Mouse (Mus musculus): Measurements from ENCODE around the gene Ufsp2. TPM values are rescaled to one million over a fixed set of nuclear protein-coding genes. Genes with fewer than 3 reads are reported as not detected.

The Ufsp2 gene
- polyA plus RNA-seq, 1 experiment from 2014 or later: 59.1 TPM

DNA sequence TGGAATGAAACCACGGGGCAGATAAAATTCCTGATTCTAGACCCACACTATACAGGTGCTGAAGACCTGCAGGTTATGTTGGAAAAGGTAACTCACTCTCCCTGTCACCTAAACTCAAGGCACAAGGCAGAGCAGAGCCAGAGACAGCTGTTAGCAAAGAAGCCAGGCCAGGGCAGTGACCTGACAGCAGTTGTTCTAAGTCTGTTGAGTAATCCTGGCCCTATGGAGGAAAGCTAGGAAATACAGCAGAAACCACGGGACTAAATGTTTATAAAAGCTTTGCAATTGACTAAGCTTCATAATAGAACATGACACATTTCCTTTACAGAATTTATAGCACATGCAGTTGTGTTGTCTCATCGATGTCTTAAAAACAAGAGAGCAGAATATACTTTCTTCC is 20.2 kb downstream of the Ufsp2 start:
- no peak for ATAC-seq (ENCODE audit: low FRiP score)
- no peaks in the 10 kb centered on the region for H3K27me3 ChIP-seq
- peaks cover 9% of the 10 kb centered on the region for H3K4me1 ChIP-seq
- no peak overlapping the region for H3K4me3 ChIP-seq
- WGBS: 95% methylated on average over 3 of the region's 3 CpGs
- H3K27ac ChIP-seq: no peak overlapping the region
- H3K9me3 ChIP-seq (replicated peaks): no peaks in the 10 kb centered on the region
- no peak overlapping the region for H3K4me2 ChIP-seq (replicated peaks)
- H3K9ac ChIP-seq: no peak overlapping the region
- peaks cover 20% of the 10 kb centered on the region for H3K36me3 ChIP-seq

DNA sequence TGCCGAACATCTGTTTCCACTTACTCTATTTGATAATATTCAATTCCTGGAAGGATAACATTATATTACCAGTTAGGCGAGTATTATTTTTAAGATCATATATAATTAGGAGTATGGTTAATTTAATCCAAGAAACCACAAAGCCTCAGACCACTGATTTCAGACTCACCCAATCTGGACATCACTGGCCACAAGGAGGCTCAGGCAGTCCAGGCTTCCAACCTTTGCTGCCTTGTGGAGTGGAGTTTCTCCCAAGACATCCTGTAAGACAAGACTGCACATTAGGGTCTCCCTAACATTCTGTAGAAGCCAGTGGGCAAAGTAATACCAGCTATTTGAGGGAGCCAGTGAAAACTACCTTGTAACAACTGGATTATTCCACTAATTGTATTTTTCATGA is 22.9 kb downstream of the Ufsp2 start:
- ATAC-seq (ENCODE audit: low FRiP score): no peak
- no peaks in the 10 kb centered on the region for H3K9me3 ChIP-seq (replicated peaks)
- peaks cover 15% of the 10 kb centered on the region for H3K36me3 ChIP-seq
- WGBS: 88% methylated on average over 2 of the region's 2 CpGs
- H3K4me1 ChIP-seq: peaks cover 10% of the 10 kb centered on the region
- H3K27ac ChIP-seq: no peak overlapping the region
- H3K4me3 ChIP-seq: no peak overlapping the region
- no peak overlapping the region for H3K4me2 ChIP-seq (replicated peaks)
- H3K9ac ChIP-seq: no peak overlapping the region
- H3K27me3 ChIP-seq: no peaks in the 10 kb centered on the region

DNA sequence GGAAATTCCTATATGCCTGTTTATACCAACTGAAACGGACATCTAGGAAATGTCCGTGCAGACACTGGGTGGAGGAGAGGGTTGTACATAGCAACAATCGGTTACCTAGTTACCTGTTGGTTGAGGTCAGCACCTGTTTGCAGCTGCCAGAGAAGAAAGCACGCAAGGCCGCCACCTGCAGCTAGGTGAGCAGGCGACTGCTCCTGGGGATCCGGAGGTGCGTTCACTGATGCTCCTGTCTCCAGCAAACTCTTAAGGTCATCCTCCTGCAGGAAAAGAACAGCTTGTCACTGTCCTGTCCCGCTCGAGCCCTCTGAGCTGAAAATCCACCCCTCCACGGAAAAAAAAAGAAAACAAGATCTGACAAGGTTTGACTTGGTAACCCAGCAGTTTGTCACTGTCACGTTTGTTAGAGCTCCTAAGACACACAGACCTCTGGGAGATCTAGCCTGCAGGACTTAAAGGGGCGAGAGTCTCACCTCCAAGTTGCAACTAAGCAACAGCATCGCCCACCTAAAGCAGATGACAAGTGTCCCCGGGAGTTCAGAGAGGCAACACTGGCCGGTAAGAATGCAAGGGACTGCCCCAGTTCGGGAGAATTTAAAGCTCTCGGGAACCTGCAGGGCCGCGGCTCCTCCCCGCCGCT is 23.9 kb downstream of the Ufsp2 start, which contains the start of gene Lrp2bp:
Gene Lrp2bp (plus strand): TSS at position 166 of the 646 bp plus-strand sequence.
- 3% methylated on average over 22 of the region's 22 CpGs for WGBS
- H3K4me1 ChIP-seq: peaks cover 10% of the 10 kb centered on the region
- peak within 1 kb of the TSS; percentile 79 for H3K9ac ChIP-seq
- H3K27ac ChIP-seq: peak within 1 kb of the TSS; percentile 99
- H3K4me3 ChIP-seq: peak within 1 kb of the TSS; percentile 51
- no peak; the same call in 1 of the 2 replicates for ATAC-seq (ENCODE audit: low FRiP score)
- peak within 1 kb of the TSS; percentile 82 for H3K4me2 ChIP-seq (replicated peaks)
- H3K9me3 ChIP-seq (replicated peaks): no peaks in the 10 kb centered on the region
- peaks cover 11% of the 10 kb centered on the region for H3K36me3 ChIP-seq
- no peaks in the 10 kb centered on the region for H3K27me3 ChIP-seq

DNA sequence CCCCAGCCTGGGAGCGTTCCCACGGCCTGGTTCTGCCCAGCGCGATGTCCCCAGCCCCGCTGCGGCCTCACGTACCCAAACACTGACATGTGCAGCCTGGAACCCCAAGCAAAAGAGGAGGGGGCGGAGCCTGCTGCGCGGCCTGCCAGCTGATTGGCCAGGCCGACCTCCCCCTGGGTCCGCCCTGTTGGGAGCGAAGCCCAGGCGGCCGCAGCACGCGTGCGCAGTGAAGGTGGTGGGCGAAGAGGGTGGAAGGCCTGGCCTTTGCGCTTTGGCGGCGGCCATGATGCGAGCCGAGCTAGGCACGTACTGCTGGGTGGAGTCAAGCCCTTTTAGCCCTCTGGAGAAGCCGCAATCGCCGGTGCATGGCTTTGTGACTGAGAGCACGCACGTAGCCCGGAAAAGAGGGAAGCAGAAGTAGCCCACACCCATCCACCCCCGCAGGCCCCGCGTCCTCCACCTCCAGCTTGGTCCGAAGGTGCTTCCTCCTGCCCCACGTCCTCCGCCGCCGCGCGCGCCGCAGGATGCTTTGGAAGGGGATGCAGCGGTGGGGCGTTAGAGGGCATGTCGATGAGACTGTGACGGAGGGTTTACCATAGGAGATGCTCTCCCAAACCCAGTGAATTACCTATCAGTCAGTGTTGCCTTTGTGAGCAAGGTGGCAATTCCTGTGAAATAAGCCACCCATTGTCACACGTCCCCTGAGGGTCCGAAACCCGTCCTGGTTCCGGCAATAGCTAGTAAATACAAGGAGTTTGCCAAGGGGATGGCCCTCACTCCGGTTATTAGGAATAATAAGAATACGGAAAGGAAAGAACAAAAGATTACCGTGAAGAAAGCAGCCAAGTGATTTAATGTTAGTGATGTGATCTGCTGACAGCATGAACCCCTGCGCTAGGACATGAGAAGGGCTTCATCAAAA is 24.7 kb downstream of the Ufsp2 start:
- ATAC-seq (ENCODE audit: low FRiP score): peak; percentile 99
- Histone ChIP-seq H3K9me3 (replicated peaks) (no peaks in the 10 kb centered on the region), H3K36me3 (peaks cover 11% of the 10 kb centered on the region), H3K27me3 (no peaks in the 10 kb centered on the region), H3K9ac (peak overlapping the region; percentile 79), H3K4me1 (peaks cover 10% of the 10 kb centered on the region), H3K4me2 (replicated peaks) (peak overlapping the region; percentile 82), H3K4me3 (peak overlapping the region; percentile 51), H3K27ac (peak overlapping the region; percentile 99)
- 6% methylated on average over 55 of the region's 55 CpGs for WGBS

DNA sequence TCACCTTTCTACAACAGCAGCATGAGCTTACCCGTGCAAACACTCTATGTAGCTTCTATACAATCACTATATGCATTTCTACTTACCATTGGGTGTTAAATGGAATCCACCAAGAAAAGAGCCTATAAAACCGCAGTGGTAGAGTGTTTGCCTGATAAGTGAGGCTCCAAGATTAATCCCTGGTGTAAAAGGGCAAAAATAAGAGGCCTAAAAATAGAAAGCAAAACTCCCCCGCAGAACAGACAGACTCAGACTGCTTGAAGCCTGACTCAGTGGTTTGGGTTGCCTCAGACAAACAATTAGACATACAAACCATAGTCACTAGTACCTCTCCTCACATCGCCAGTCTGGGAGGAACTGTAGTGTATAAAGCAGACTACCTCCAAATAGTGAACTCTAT is 30.3 kb downstream of the Ufsp2 start, which contains the start of gene Ankrd37:
Gene Ankrd37 (minus strand): TSS at position 112 of the 400 bp plus-strand sequence.
- H3K9ac ChIP-seq: no peak within 1 kb of the TSS
- no peak within 1 kb of the TSS for H3K27ac ChIP-seq
- H3K36me3 ChIP-seq: no peaks in the 10 kb centered on the region
- H3K9me3 ChIP-seq (replicated peaks): no peaks in the 10 kb centered on the region
- ATAC-seq (ENCODE audit: low FRiP score): no peak
- H3K4me3 ChIP-seq: no peak within 1 kb of the TSS
- H3K4me2 ChIP-seq (replicated peaks): no peak within 1 kb of the TSS
- H3K4me1 ChIP-seq: peaks cover 2% of the 10 kb centered on the region; the same call in 1 of the 2 replicates
- 81% methylated on average over 4 of the region's 4 CpGs for WGBS
- no peaks in the 10 kb centered on the region for H3K27me3 ChIP-seq

DNA sequence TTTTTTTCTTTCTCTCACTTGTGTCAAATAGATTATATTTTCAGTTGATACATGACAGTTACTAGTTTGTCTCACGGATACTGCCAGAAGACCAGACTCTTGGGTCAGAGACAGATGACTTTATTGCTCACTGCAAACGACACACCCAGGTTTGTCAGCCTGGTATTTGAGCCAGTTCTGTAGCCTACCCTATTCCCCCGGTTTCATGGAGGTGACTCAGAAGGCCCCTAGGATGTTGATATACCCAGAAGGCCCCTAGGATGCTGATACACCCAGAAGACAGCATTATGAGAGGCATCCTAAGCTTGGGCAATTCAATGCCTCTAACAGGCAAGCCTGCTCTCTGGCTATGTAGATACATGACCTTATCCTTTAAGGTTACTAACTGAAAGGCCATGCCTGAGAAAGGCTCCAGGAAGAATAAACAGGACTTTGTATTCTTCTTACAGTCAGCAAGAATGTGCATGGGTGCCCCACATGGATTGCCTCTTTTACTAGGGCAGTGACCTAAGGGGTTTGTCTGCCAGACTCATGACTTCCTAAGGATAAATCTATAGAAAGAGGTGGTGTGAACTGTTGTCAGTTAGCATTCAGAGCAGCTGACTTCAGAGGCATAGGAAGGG is 31.8 kb downstream of the Ufsp2 start:
- Histone ChIP-seq H3K4me3 (no peak overlapping the region), H3K27me3 (no peaks in the 10 kb centered on the region)
- 73% methylated on average over 3 of the region's 3 CpGs for WGBS

DNA sequence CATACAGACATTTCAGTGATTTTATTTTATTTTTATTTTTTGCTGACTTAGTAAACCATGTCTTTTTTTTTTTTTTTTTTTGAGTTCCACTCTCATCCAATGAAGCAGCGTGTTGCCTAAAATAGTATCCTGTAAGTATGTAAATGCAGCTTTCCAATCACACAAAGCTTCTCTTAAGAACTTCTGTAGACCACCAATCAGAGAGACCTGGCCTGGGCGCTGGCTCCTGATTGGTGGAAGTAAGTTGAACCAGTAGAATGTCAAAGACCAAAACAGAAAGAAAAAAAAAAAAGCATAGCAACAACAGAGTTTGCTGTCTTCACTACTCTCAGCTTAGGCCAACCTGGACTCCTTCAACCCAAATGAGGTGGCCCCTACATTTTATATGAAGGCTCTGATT is 35.0 kb downstream of the Ufsp2 start:
- WGBS: 45% methylated on average over 2 of the region's 2 CpGs

More for the DNA sequence above, 31.8 kb downstream of the Ufsp2 start:
- Histone ChIP-seq H3K9me3 (replicated peaks) (no peaks in the 10 kb centered on the region), H3K36me3 (no peaks in the 10 kb centered on the region), H3K4me2 (replicated peaks) (no peak overlapping the region), H3K27ac (no peak overlapping the region), H3K4me1 (0 out of 2 replicates have a peak, but pooled peaks cover 5% of the 10 kb centered on the region), H3K9ac (no peak overlapping the region)
- no peak for ATAC-seq (ENCODE audit: low FRiP score)

DNA sequence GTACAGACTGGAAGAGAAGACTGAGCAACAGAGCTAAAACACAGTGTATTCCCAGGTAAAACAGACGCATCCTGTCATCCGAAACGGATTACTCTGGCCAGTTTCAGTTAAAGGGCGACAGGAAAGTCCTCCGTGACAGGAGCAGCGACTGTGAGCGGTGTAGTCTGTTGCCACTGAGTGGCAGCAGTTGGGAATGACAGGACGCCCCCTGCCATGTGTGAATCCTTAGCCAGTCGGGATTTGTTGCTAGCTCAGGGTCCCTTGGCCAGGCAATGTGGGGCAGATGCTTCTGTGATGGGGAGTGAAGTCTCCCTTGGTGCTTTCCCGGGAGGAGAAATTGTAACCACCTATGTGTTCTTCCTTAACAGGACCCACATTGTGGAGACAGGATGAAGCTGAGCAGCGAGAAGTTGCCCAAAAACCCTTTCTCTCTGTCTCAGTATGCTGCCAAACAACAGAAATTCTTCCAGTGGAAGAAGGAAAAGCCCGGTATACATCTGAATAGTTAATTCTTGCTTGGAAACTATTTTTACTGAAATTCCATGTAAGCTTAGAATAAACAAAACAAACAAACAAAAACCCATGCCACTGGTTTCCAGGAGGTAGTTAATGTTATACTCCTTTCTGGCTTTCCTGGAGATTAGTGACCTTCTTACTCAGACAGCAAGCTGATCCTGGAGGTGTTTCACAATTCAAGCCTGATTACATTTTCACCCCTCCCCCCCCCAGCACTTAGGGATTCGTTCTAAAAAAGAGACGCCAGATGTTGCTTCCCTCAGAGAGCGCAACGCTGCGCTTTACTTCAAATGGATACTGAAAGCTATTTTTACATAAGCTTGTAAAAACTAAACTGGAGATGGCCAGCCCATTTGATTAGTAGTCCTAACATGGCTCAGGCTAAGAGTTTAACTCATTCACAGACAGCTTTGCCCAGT is 35.7 kb downstream of the Ufsp2 start:
- H3K4me1 ChIP-seq: 0 out of 2 replicates have a peak, but pooled peaks cover 5% of the 10 kb centered on the region
- 0 out of 2 replicates have a peak, but pooled peaks have one; percentile 22 for ATAC-seq (ENCODE audit: low FRiP score)
- H3K9ac ChIP-seq: no peak overlapping the region
- no peaks in the 10 kb centered on the region for H3K27me3 ChIP-seq
- no peaks in the 10 kb centered on the region for H3K36me3 ChIP-seq
- H3K9me3 ChIP-seq (replicated peaks): no peaks in the 10 kb centered on the region
- no peak overlapping the region for H3K4me3 ChIP-seq
- WGBS: 22% methylated on average over 17 of the region's 17 CpGs
- peak overlapping the region; percentile 31 for H3K4me2 ChIP-seq (replicated peaks)
- no peak overlapping the region for H3K27ac ChIP-seq

More for the DNA sequence above, 35.0 kb downstream of the Ufsp2 start:
- H3K4me1 ChIP-seq: 0 out of 2 replicates have a peak, but pooled peaks cover 5% of the 10 kb centered on the region
- H3K9ac ChIP-seq: no peak overlapping the region
- H3K27me3 ChIP-seq: no peaks in the 10 kb centered on the region
- no peaks in the 10 kb centered on the region for H3K36me3 ChIP-seq
- H3K4me2 ChIP-seq (replicated peaks): peak overlapping the region; percentile 31
- H3K27ac ChIP-seq: no peak overlapping the region
- ATAC-seq (ENCODE audit: low FRiP score): no peak
- H3K9me3 ChIP-seq (replicated peaks): no peaks in the 10 kb centered on the region
- no peak overlapping the region for H3K4me3 ChIP-seq

DNA sequence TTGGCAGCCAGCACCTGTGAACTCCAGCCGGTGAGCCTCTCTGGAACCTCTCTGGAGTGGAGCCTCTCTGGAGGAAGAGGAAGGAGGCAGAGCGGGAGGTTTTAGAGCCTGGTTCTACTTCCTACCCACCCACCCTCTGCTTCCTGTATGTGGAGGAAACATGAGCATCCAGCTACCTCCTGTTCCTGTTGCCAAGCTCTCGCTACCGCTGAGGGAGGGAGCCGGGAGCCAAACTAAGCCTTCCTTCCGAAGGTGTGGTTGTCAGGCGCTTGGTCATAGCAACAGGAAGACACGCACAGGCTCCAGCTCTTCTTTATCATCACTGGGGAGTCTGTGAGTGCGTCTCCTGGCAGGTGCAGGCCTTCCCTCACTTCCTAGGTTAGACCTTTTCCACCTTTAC is 46.9 kb downstream of the Ufsp2 start:
- WGBS: 92% methylated on average over 9 of the region's 9 CpGs
- Histone ChIP-seq H3K9ac (no peak overlapping the region), H3K9me3 (replicated peaks) (no peaks in the 10 kb centered on the region), H3K4me1 (no peaks in the 10 kb centered on the region), H3K36me3 (no peaks in the 10 kb centered on the region), H3K4me3 (no peak overlapping the region), H3K27ac (no peak overlapping the region), H3K4me2 (replicated peaks) (no peak overlapping the region), H3K27me3 (no peaks in the 10 kb centered on the region)
- no peak for ATAC-seq (ENCODE audit: low FRiP score)

DNA sequence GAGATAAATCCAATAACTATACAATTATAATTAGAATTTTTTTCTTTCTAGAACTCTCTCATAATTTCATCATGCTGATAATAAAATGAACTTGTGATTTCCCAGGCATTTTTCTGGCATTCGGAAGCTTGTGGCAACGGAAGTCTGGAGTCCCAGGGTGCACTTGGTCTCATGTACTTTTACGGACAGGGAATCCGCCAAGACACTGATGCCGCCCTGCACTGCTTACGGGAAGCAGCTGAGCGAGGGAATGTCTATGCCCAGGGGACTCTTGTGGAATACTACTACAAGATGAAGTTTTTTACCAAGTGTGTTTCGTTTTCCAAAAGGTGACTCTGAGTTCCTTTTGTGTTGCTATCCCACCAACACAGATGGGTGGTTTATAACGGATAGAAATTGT is 47.4 kb downstream of the Ufsp2 start:
- WGBS: 94% methylated on average over 9 of the region's 9 CpGs
- no peaks in the 10 kb centered on the region for H3K36me3 ChIP-seq
- H3K27me3 ChIP-seq: no peaks in the 10 kb centered on the region
- H3K4me1 ChIP-seq: no peaks in the 10 kb centered on the region
- H3K9ac ChIP-seq: no peak overlapping the region
- no peaks in the 10 kb centered on the region for H3K9me3 ChIP-seq (replicated peaks)
- H3K27ac ChIP-seq: no peak overlapping the region
- no peak for ATAC-seq (ENCODE audit: low FRiP score)
- no peak overlapping the region for H3K4me2 ChIP-seq (replicated peaks)
- H3K4me3 ChIP-seq: no peak overlapping the region

DNA sequence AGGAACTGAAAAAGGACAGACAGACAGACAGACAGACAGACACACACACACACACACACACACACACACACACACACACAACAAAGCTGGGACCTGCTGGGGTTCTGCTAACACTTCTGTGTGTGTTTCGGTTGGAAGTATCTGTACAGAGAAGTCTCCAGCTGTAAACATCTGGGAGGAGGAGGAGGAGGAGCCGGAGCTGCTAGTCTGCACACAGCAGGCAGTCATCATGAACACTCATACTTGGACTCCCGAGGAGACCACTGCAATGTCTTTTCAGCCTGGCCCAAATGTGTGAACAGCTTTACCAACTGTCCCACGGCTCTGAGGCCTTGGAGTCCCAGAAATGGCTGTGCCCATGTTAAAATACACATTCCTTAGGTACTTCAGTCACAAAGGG is 49.1 kb downstream of the Ufsp2 start:
- no peak for ATAC-seq (ENCODE audit: low FRiP score)
- H3K9me3 ChIP-seq (replicated peaks): no peaks in the 10 kb centered on the region
- H3K4me3 ChIP-seq: no peak overlapping the region
- H3K36me3 ChIP-seq: no peaks in the 10 kb centered on the region
- H3K4me1 ChIP-seq: no peaks in the 10 kb centered on the region
- no peak overlapping the region for H3K9ac ChIP-seq
- H3K4me2 ChIP-seq (replicated peaks): no peak overlapping the region
- H3K27ac ChIP-seq: no peak overlapping the region
- H3K27me3 ChIP-seq: no peaks in the 10 kb centered on the region
- WGBS: 56% methylated on average over 4 of the region's 4 CpGs
